Mouse (Mus musculus) mature B cell (primary cell): ENCODE data around the gene Pcca.

Experiments used
- in situ Hi-C: fragments of 300-500 bp; cut with MboI; formaldehyde crosslinking; loops from 2 replicates; pipeline ENCODE4 v1.14.3; 2019

Pcca gene

DNA sequence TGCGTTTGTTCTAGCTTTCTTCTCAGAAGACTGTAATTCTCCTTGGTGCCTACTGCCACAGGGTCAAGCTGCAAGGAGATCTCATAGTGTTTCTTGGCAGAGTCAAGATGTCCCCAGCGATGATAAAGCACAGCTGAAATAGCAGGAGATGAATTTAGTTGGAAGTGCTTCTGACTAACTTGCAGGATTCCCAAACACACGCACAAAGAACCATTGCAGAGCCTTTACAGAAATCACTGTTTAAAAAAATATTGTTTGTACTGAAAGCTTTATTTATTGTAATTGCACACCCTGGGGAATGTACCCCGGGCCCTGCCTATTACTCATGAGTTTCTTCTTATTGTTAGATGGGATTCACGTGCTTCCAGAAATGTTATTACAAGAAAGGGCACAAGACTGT, 385.9 kb downstream of the Pcca start:
- in situ Hi-C loops = no loop called here

DNA sequence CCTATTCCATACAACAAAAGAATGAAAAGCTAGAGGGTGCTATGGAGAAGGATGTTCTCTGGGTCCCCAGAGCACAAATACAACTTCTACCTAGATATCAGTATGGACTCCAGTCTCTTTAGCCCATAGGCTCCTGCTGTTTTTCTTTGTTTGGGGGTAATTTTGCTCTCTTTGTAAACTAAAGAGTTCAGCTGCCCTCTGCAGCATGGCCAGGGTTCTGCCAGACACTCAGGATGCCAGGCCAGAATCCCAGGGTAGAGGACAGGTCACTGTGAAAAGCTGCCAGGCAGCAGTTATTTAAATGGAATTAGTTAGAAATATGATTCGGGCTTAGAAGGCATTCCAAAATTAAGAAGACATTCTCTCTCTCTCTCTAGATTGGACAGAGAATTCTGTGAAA, 402.3 kb downstream of the Pcca start:
- in situ Hi-C loops = no loop called here
